Mouse (Mus musculus): Measurements from ENCODE around the gene Wdr63. TPM values are rescaled to one million over a fixed set of nuclear protein-coding genes. Genes with fewer than 3 reads are reported as not detected.

Gene Wdr63
- total RNA-seq (2023), result not detected

GRCm38 (mm10) chr3:146107921-146108571 lies at the start of gene Wdr63:
TSS of gene Wdr63 (minus strand) at chr3:146108130.

GRCm38 (mm10) chr3:146149156-146150057 lies 41.5 kb upstream of the Wdr63 start, which contains the start of gene Mcoln2:
TSS of gene Mcoln2 (plus strand) at chr3:146149833.

DNA sequence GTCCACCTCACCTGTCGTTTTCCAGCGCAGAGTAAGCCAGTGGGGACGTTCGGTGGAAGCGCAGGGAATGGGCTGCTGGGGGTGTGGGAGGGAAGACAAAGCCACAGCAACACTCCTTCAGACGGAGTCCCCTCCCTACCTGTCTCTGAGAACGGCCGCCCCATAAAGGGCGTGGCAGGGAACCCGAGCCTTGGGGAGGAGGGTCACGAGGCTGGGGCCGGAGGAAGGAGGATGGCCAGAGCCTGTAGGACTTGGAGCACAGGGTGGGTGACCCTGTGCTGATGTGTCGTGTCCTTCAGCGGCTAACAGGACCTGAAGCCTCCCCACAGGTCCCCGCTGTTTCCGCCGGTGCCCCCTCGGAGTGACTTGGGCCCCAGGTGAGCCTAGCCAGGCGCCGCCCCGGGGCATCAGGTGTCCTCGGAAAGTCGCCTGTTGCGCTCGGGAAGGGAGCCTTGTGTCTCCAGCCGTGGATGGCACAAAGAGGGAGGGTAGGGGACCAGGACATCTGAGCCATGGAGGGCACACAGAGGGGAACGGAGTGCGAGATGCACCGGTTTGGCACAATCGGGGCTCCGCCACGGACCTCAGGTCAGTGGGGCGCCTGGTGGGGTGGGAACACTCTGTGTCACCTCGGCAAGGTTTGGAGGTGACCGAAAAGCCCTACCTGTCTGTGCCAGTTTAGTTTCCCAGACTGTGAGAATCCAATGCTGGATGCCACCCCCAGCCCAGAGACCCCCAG lies 9.5 kb upstream of the Wdr63 start, which contains the start of gene Mcoln3:
Gene Mcoln3 (plus strand): TSS at position 193 of the 739 bp plus-strand sequence.

Other genes with a start within 250 kb of the Wdr63 start
- 10 to 100 TPM; 87.8 to 96.7 TPM for gene Bcl10, start 185.3 kb downstream of the Wdr63 start, total RNA-seq (2023)
- 10 to 100 TPM; 44.8 to 46.8 TPM for gene 2410004B18Rik, start 170.1 kb downstream of the Wdr63 start, total RNA-seq (2023)
- not detected for gene Syde2, start 120.3 kb downstream of the Wdr63 start, total RNA-seq (2023)
- gene Mcoln3, start 9.3 kb upstream of the Wdr63 start, total RNA-seq (2023), result 1 to 10 TPM; 5.8 to 7.1 TPM
- gene Mcoln2, start 41.7 kb upstream of the Wdr63 start, total RNA-seq (2023), result 10 to 100 TPM; 41.0 to 44.1 TPM
- gene Lpar3, start 112.8 kb upstream of the Wdr63 start, total RNA-seq (2023), result not detected